Mouse (Mus musculus) testis, adult 2 months (tissue): ENCODE results near the gene Lrrc28. TPM values are rescaled to one million over a fixed set of nuclear protein-coding genes. Genes with fewer than 3 reads are reported as not detected.

Source experiments
- H3K27ac ChIP-seq: fragments of 200-500 bp; 2 replicates; pipeline ENCODE4 v1.5.1; 2012; ENCODE audit warnings: low read depth, low read length; ENCODE audit not compliant: control insufficient read depth, insufficient read depth
- H3K27me3 ChIP-seq: fragments of 200-500 bp; 2 replicates; pipeline ENCODE4 v1.6.1; 2012; ENCODE audit warnings: mild to moderate bottlenecking, low read length, moderate library complexity; ENCODE audit not compliant: control insufficient read depth, insufficient read depth
- H3K36me3 ChIP-seq: fragments of 200-500 bp; 2 replicates; pipeline ENCODE4 v1.6.1; 2012; ENCODE audit warnings: mild to moderate bottlenecking, low read length; ENCODE audit not compliant: control insufficient read depth, insufficient read depth
- H3K4me1 ChIP-seq: fragments of 200-500 bp; 2 replicates; pipeline ENCODE4 v1.6.1; 2012; ENCODE audit warnings: low read length; ENCODE audit not compliant: control insufficient read depth, insufficient read depth
- H3K4me3 ChIP-seq: fragments of 200-500 bp; 2 replicates; pipeline ENCODE4 v1.5.1; 2012; ENCODE audit warnings: low read depth, mild to moderate bottlenecking, low read length, moderate library complexity, mixed read lengths; ENCODE audit not compliant: control insufficient read depth
- CTCF ChIP-seq: fragments of 200-500 bp; IDR thresholded peaks from 2 replicates; pipeline ENCODE4 v1.5.1; 2012; ENCODE audit warnings: low read depth, mild to moderate bottlenecking, inconsistent platforms, low read length, moderate library complexity; ENCODE audit not compliant: control insufficient read depth, insufficient read depth, insufficient replicate concordance
- POLR2A ChIP-seq: fragments of 200-500 bp; IDR thresholded peaks from 2 replicates; pipeline ENCODE4 v1.6.1; 2012; ENCODE audit warnings: low read depth, mild to moderate bottlenecking, inconsistent platforms, low read length, moderate library complexity; ENCODE audit not compliant: control insufficient read depth
- polyA plus RNA-seq: library from polyadenylated mRNA; depleted of rRNA; stranded (reverse); fragments of >200 nt; gene quantifications from 2 replicates; pipeline ENCODE4 v1.2.3, GENCODE M21; 2012; rRNA removed

Gene Lrrc28
- 565 and 587 TPM in 2 replicates for polyA plus RNA-seq

DNA sequence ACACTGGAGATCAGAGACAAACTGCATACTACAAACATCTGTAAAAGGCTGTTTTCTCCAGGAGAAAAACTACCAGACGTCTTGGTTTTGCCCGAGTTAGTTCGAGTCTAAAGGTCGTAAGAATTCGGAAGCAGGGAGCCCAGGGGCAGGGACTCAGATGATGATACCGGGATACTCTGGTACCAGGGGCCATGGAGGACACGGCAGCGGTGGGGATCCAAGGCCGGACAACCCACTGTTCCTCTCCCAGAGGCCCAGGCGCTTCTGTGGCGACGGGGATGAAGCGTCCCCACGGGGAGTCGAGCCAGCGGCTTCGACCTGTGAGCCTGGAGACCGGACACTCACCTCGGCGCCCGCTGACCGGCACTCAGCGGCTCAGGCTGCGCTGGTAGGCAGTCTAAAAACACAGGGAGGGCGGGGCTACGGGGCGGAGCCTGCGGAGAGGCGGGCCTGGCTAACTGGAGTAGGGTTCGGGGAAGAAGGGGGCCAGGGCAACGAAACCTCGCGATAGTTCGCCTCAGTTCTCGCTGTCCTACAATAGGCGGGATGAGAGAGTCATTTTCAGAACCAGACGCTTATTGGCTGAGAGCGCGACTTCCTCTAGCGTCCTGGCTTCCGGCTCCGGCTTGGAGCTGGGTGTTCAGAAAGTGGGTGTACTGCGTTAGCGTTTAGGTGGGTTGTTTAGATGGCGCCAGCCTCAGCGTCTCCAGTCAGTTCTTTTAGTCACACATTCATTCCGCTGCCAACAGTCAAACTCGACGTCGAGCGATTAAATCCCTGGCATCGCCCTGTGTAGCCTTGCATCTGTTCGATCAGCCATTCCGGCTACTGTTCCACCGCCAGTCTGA lies at the start of gene Lrrc28:
Gene Lrrc28 (minus strand): TSS at position 436 of the 848 bp plus-strand sequence.
- Histone ChIP-seq H3K36me3 (no peaks in the 10 kb centered on the region; the same call in 1 of the 2 replicates), H3K4me3 (peak within 1 kb of the TSS; percentile 98), H3K27me3 (no peaks in the 10 kb centered on the region), H3K27ac (peak within 1 kb of the TSS; percentile 95), H3K4me1 (peaks cover 5% of the 10 kb centered on the region)
- TF ChIP-seq CTCF, result no peak
- TF ChIP-seq POLR2A, result peak; percentile 99

DNA sequence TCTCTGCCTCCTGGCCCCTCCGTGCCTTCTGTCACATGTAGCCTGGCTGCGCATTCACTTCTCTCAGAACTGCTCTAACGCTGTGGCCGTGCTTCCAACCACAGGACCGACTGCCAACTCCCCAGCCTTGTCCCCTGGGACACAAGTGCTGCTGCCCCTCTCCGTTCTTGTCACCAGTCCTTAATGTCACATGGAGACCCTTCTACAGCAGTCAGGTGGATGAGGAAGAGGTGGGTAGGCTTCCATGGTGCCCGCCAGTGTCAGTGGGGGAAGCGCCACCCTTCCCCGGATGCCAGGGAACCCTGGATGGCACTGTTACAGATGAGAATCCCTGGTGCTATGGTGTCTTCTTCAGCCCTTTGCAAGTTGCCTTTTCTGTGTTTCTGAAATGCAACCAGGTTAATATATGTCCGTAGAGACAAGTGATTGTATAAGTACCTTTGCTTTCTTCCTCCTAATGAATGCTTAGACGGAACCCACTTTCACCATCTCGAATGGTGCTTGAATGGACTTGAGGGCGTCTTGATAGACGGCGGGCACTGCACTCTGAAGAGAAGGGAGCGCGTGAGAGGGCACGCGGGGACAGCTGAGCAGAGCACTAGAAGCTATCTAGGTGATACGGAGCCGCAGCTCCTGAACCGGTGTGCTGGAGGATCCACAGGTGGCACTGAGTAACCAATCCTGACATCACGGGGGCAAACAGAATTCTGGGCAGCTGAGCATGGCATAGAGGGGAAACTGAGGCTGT lies 47.9 kb upstream of the Lrrc28 start:
- H3K4me3 ChIP-seq, result no peak overlapping the region
- no peak for TF ChIP-seq POLR2A
- no peak for TF ChIP-seq CTCF
- no peaks in the 10 kb centered on the region for H3K27me3 ChIP-seq
- no peaks in the 10 kb centered on the region for H3K4me1 ChIP-seq
- no peaks in the 10 kb centered on the region for H3K36me3 ChIP-seq
- H3K27ac ChIP-seq, result no peak overlapping the region

DNA sequence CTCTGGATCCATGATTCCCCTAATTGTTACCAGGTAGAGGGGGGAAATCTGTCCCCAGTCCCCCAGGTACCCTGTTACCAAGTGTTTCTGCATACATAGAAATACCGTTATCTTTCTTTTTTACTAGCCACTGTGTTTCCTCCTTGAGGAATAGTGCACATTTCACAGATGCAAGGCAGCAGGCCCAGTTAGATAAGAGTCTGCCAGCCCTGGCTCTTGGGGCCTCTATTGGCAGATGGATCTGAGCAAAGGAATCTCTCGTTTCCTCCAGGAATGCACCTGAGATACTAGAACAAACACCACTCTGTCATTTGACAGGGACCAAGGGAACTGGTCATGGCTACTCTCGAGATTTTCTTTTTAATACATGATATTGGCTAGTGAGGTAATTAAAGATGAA lies 47.1 kb upstream of the Lrrc28 start:
- Histone ChIP-seq H3K27me3 (no peaks in the 10 kb centered on the region), H3K4me3 (no peak overlapping the region), H3K27ac (no peak overlapping the region), H3K36me3 (no peaks in the 10 kb centered on the region), H3K4me1 (no peaks in the 10 kb centered on the region)
- TF ChIP-seq CTCF (no peak), POLR2A (no peak)

DNA sequence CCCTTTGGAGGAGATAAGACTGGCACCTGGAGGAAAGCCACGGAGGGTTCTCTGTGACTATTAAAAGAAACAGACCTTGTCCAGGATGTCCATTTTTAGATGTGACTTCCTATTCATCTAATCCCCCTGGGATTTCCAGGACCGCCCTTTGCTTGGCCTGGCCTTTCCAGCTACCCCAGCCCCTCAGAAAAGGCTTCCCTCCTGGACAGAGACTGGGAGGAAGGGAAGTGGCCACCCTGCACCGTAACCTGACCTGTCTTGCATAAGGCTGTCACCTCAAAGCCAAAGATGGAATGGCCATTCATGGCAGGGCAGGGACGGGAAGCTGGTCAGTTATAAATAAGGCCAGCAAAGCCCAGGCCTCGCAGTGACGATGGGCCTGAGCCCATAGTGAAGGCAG lies 46.0 kb upstream of the Lrrc28 start:
- TF ChIP-seq CTCF, result no peak
- no peak for TF ChIP-seq POLR2A
- H3K27me3 ChIP-seq, result no peaks in the 10 kb centered on the region
- H3K27ac ChIP-seq, result no peak overlapping the region
- no peaks in the 10 kb centered on the region for H3K36me3 ChIP-seq
- H3K4me3 ChIP-seq, result no peak overlapping the region
- H3K4me1 ChIP-seq, result no peaks in the 10 kb centered on the region

DNA sequence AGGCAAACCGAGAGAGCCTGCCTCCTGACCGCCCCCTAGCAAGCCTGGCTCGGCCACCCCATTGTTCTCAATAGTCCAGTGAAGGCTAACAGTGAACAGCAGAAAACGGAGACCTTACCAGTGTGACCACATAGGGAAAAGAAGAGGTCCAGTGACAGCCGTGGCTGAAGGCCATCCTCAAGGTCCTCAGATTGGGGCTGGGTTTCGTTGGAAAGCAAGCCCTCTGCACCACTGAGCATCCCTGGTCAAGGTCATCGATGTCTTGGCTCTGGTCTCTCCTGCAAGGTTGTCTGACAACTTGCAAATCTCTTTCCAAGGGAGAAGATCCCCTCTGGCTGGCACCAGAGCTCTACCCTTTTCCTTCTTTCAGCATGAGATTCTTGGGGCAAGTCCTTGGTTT lies 44.7 kb upstream of the Lrrc28 start:
- no peak overlapping the region for H3K4me3 ChIP-seq
- H3K27me3 ChIP-seq, result no peaks in the 10 kb centered on the region
- TF ChIP-seq POLR2A (no peak), CTCF (no peak)
- no peak overlapping the region for H3K27ac ChIP-seq
- H3K36me3 ChIP-seq, result no peaks in the 10 kb centered on the region
- no peaks in the 10 kb centered on the region for H3K4me1 ChIP-seq

DNA sequence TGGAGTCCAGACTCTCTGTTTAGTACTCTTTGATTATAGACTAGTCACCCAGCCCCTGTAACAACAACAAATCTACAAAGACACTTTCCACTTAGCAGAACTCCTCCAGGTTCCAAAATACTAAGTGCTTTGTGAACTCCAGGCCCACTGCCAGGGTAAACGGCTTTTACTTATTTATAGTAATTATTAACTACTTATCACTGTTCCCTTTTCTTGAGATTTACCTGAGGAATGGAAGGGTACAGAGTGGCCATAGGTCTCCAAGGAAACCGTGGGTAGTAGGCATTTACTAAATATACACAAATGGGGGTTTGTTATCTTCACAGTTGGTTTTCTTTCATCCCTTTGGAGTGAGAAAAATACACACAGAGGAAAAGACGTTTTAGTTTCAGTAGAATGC lies 43.2 kb upstream of the Lrrc28 start:
- Histone ChIP-seq H3K27me3 (no peaks in the 10 kb centered on the region), H3K4me3 (no peak overlapping the region), H3K4me1 (no peaks in the 10 kb centered on the region), H3K36me3 (no peaks in the 10 kb centered on the region), H3K27ac (no peak overlapping the region)
- no peak for TF ChIP-seq CTCF
- TF ChIP-seq POLR2A, result no peak

DNA sequence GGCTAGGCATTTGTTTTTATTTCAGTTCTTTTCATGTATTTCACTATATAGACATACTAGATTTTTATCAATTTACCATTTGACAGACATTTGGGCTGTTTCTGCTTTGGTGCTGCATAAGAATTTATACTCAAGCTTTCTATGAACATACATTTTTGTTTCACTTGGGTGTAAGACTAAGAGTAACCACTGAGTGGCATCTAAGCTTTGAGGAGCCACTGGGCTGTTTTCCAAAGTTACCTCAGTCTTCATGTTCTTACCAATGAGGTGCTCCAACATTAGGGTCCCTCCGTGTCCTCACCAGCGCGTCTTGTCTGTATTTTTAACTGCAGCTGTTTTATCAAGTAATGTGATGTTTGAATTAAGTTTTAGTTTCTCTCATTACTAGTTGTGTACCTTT lies 41.5 kb upstream of the Lrrc28 start:
- H3K4me3 ChIP-seq, result no peak overlapping the region
- H3K36me3 ChIP-seq, result no peaks in the 10 kb centered on the region
- no peak overlapping the region for H3K27ac ChIP-seq
- H3K27me3 ChIP-seq, result no peaks in the 10 kb centered on the region
- no peaks in the 10 kb centered on the region for H3K4me1 ChIP-seq
- TF ChIP-seq CTCF (no peak), POLR2A (no peak)

DNA sequence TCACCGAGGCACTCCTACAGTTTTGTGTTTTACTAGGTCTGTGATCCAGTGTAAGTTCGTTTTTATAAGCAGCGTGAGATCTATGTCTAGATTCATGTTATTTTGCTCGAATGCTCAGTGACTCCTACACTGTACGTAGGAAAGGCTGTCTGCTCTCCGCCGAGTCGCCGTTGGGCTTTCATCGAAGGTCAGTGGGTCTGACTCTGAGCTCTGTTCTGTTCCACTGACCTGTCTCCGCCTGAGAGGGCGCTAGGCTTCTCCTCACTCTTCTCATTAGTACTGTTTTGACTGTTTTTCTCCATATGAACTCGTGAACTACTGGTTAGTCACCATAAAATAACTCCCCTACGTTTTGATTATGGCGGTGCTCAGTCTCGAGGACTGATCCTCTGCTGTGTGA lies 37.9 kb upstream of the Lrrc28 start:
- Histone ChIP-seq H3K4me3 (no peak overlapping the region), H3K27ac (no peak overlapping the region), H3K4me1 (no peaks in the 10 kb centered on the region), H3K27me3 (no peaks in the 10 kb centered on the region), H3K36me3 (no peaks in the 10 kb centered on the region)
- TF ChIP-seq CTCF, result no peak
- no peak for TF ChIP-seq POLR2A
